Mouse (Mus musculus) CD4-positive helper T cell, adult 2 months (primary cell): Measurements from ENCODE around the gene Psmd13.
A peak's percentile ranks its signal among the peaks of the same experiment; 100 is the strongest.

Experiments used
- DNase-seq: peaks from one replicate; pipeline ENCODE4 v3.0.0-alpha.2; 2012; ENCODE audit warnings: low read depth, missing footprints, low spot score

The Psmd13 gene

GRCm38 (mm10) chr7:140943356-140943755, 61.6 kb downstream of the Psmd13 start:
- no peak for DNase-seq

GRCm38 (mm10) chr7:140944236-140944635, 62.5 kb downstream of the Psmd13 start:
- DNase-seq = no peak

GRCm38 (mm10) chr7:140945247-140945646, 63.5 kb downstream of the Psmd13 start:
- no peak for DNase-seq

GRCm38 (mm10) chr7:140946311-140946710, 64.5 kb downstream of the Psmd13 start:
- DNase-seq = no peak

GRCm38 (mm10) chr7:140946980-140947379, 65.2 kb downstream of the Psmd13 start:
- peak; percentile 85 for DNase-seq

GRCm38 (mm10) chr7:140948161-140948560, 66.4 kb downstream of the Psmd13 start:
- DNase-seq = no peak
